Mouse (Mus musculus) thymus, adult 2 months (tissue): Measurements from ENCODE around the gene Gm20388.

ENCODE experiments used
- CTCF ChIP-seq: fragments of 200-500 bp; IDR thresholded peaks from 2 replicates; pipeline ENCODE4 v1.5.1; 2012; ENCODE audit warnings: mild to moderate bottlenecking, control low read depth, low read length, moderate library complexity, borderline replicate concordance; ENCODE audit not compliant: control insufficient read depth, poor library complexity, insufficient read depth; ENCODE audit errors: extremely low read depth
- POLR2A ChIP-seq: fragments of 200-500 bp; IDR thresholded peaks from 2 replicates; pipeline ENCODE4 v1.6.1; 2012; ENCODE audit warnings: mild to moderate bottlenecking, low read length, control low read depth, moderate library complexity; ENCODE audit not compliant: control insufficient read depth, poor library complexity, insufficient read depth; ENCODE audit errors: extremely low read depth

DNA sequence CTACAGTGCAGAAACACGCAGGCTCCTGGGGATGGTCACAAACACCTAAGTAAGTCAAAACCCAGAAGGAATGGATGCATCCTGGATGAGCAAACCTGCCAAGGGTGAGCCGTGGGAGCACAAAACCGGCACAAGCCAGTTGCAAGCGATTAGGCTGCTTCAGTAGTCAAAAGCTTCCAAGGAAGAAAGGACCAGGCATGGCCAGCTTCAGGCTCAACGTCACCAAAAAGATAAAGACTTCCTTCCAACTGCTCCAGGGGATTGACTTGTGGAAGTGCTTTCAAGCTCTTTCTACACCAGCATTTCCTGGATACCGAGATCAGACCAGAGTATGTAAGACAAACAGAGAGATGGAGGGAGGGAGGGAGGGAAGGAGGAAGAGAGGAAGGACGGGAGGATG lies 1474.9 kb downstream of the Gm20388 start:
- TF ChIP-seq CTCF: no peak
- no peak for TF ChIP-seq POLR2A
